Mouse (Mus musculus) heart, embryonic 14.5 days (tissue): ENCODE measurements around the gene Fbxw8. TPM values are rescaled to one million over a fixed set of nuclear protein-coding genes. Genes with fewer than 3 reads are reported as not detected.

Experiments used
- ATAC-seq: fragments of 200-750 bp; cut with Nextera tagmentation; 2 replicates; pipeline ENCODE4 v1.8.0; 2017; ENCODE audit warnings: low read depth, moderate TSS enrichment; ENCODE audit not compliant: insufficient number of reproducible peaks, insufficient read depth, low FRiP score
- H3K27ac ChIP-seq, 2 experiments: fragments of 200-500 bp in 1 of 2; fragments of 300-500 bp in 1 of 2; sonication (generic) in 1 of 2; replicated peaks in 1 of 2; 2 replicates each; pipeline ENCODE4 v1.5.1; 2012 to 2014; ENCODE audit warnings: low read depth in 2 of 2, low read length in 2 of 2, control low read depth in 1 of 2, mild to moderate bottlenecking in 1 of 2, mixed read lengths in 1 of 2; ENCODE audit not compliant: control insufficient read depth in 1 of 2, insufficient read depth in 1 of 2
- H3K27me3 ChIP-seq: fragments of 300-500 bp; sonication (generic); 2 replicates; pipeline ENCODE4 v1.6.1; 2014; ENCODE audit warnings: mild to moderate bottlenecking, low read length, control low read depth; ENCODE audit not compliant: control insufficient read depth, insufficient read depth
- H3K36me3 ChIP-seq: fragments of 300-500 bp; sonication (generic); 2 replicates; pipeline ENCODE4 v1.6.1; 2014; ENCODE audit warnings: mild to moderate bottlenecking, control low read depth, low read length, mixed read lengths; ENCODE audit not compliant: control insufficient read depth, insufficient read depth
- H3K4me1 ChIP-seq, 2 experiments: fragments of 200-500 bp in 1 of 2; fragments of 300-500 bp in 1 of 2; sonication (generic) in 1 of 2; 2 replicates each; pipeline ENCODE4 v1.6.1; 2012 to 2014; ENCODE audit warnings: low read length in 2 of 2, control low read depth in 1 of 2, mixed read lengths in 1 of 2; ENCODE audit not compliant: control insufficient read depth in 2 of 2, insufficient read depth in 2 of 2
- H3K4me2 ChIP-seq: fragments of 300-500 bp; sonication (generic); 2 replicates; pipeline ENCODE4 v1.6.1; 2014; ENCODE audit warnings: mild to moderate bottlenecking, low read length
- H3K4me3 ChIP-seq, 2 experiments: fragments of 200-500 bp in 1 of 2; fragments of 300-500 bp in 1 of 2; sonication (generic) in 1 of 2; 2 replicates each; pipeline ENCODE4 v1.5.1; 2012 to 2014; ENCODE audit warnings: low read length in 2 of 2, mild to moderate bottlenecking in 2 of 2, control low read depth in 1 of 2, low read depth in 1 of 2, moderate library complexity in 1 of 2; ENCODE audit not compliant: control insufficient read depth in 1 of 2, insufficient read depth in 1 of 2
- H3K9ac ChIP-seq: fragments of 300-500 bp; sonication (generic); 2 replicates; pipeline ENCODE4 v1.6.1; 2014; ENCODE audit warnings: mild to moderate bottlenecking, low read length
- H3K9me3 ChIP-seq: fragments of 300-500 bp; sonication (generic); 2 replicates; pipeline ENCODE4 v1.6.1; 2016; ENCODE audit warnings: low read length, control low read depth; ENCODE audit not compliant: control insufficient read depth
- WGBS: fragments of 180-500 bp; shearing (Covaris S2); extraction: QIAGEN DNeasy Blood & Tissue Kit; methylation state at CpG from one replicate; pipeline ENCODE4 v1.1.7; 2014; 5-methylcytosine and 5-hydroxymethylcytosine counted together
- polyA plus RNA-seq: library from polyadenylated mRNA; unstranded; fragments of >200 nt; fragmentation: Nextera tagmentation; extraction: Ambion mirVana; gene quantifications from 2 replicates; pipeline ENCODE4 v1.2.1, GENCODE M21; 2014

Fbxw8 gene
- polyA plus RNA-seq, 1 experiment from 2014 or later = 23.7 TPM

DNA sequence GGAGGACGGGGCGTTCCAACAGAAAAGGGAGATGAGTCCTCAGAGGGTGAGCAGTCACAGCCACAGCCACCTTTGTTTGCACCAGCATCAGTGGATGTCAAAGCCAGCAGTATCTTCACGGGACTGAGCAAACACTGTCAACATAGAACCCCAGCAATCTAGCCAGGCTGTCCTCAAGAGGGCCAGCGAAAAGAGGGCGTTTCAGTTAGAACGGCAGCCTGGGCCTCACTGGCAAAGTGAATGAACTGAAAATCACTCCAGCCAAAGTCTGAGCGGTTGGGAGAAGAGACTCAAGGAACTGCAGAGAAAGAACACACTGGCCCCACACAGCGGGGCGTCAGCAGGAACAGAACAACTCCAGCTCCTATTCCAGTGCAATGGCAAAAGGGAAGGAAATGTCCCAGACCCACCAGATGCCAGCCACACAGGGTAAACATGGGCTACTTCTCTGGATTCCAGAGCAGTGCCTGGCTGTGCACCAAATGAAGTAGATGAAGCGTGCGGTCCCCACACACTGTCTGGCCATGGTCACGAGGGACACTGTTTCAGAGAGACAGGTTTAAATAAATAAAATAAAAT is 72.1 kb downstream of the Fbxw8 start:
- WGBS = 62% methylated on average over 12 of the region's 12 CpGs
- ATAC-seq = no peak
- Histone ChIP-seq H3K4me1 (peaks cover 36 to 67% of the 10 kb centered on the region in 2 experiments), H3K36me3 (peaks cover 3% of the 10 kb centered on the region; the same call in 1 of the 2 replicates), H3K27ac (no peak overlapping the region), H3K9ac (no peak overlapping the region), H3K4me2 (no peak overlapping the region), H3K27me3 (no peaks in the 10 kb centered on the region), H3K4me3 (no peak overlapping the region), H3K9me3 (no peaks in the 10 kb centered on the region)

DNA sequence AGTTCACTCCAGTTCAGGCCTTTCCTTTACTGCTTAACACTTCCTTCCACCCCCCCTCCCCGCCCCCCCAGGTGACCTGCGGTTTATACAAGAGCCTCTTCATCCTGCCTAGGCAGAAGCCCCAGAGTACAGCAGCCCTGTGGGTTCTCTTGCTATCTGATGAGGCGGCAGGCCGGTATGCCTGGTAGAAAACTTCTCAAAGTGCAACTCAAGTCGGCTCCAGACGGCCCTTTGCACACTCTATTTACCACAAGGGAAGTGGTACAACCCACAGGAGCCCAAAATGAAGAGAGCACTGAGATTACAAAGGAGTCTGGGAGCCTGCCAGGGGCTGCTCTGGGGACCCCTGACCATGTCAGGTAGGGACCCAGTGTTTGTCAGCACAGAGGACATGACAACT is 73.3 kb downstream of the Fbxw8 start:
- no peak overlapping the region for H3K9ac ChIP-seq
- 49% methylated on average over 6 of the region's 6 CpGs for WGBS

DNA sequence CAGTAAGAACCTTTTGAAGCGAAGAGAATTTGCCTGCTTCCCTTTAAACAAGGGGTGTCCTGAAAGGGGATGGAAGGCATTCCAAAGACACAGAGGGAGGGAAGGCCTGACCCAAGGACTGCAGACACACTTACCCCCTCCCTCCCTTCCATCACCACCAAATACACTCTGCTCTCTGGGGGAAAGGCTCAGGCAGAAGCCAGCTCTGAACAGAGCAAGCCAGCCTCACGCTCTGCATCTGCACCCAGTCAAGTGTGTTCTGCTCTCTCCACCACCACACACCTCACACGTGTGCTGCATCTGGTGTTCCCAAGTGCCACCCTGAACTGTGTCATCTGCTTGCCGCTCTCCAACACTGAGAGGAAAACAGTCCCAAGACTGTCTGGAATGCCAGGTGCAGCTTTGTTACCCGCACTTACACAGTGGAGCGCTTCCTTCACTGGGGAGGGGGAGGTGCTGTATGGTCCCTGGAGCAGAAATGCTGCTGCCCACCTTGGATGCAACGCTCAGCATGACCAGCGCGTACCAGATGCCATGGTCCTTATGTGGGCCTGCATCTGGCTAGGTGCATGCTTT is 73.8 kb downstream of the Fbxw8 start:
- Histone ChIP-seq H3K9ac (no peak overlapping the region), H3K4me1 (peaks cover 29 to 67% of the 10 kb centered on the region in 2 experiments), H3K36me3 (peaks cover 16% of the 10 kb centered on the region), H3K4me2 (no peak overlapping the region), H3K27me3 (no peaks in the 10 kb centered on the region), H3K27ac (no peak overlapping the region), H3K9me3 (no peaks in the 10 kb centered on the region), H3K4me3 (no peak overlapping the region)
- no peak for ATAC-seq
- WGBS = 72% methylated on average over 9 of the region's 9 CpGs

More for the DNA sequence above, 73.3 kb downstream of the Fbxw8 start:
- no peak overlapping the region for H3K27ac ChIP-seq
- H3K9me3 ChIP-seq = no peaks in the 10 kb centered on the region
- H3K4me1 ChIP-seq = peaks cover 33 to 65% of the 10 kb centered on the region in 2 experiments
- H3K4me3 ChIP-seq = no peak overlapping the region
- no peaks in the 10 kb centered on the region for H3K27me3 ChIP-seq
- no peak overlapping the region for H3K4me2 ChIP-seq
- peaks cover 11% of the 10 kb centered on the region for H3K36me3 ChIP-seq
- ATAC-seq = no peak

DNA sequence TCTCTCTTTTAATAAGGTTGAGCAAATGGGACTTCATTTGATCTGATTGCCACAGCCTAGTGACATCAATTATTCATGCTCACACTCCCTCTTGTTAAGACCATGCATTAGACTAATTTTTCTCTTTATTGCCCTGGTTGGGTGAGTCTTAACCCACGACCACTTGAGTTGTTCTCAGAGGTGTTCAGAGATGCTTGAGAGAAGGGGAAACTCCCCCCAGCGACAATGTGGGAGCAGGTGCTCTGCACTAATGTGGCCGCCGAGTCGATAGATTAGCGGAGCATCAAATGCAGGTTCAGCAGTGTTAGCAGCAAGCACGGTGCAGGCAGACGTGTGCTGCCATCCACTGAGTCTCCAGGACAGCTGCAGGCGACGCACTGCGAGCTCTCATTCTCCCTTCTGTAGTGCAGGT is 75.4 kb downstream of the Fbxw8 start:
- no peak overlapping the region for H3K4me2 ChIP-seq
- 71% methylated on average over 11 of the region's 11 CpGs for WGBS
- no peak overlapping the region for H3K9ac ChIP-seq
- H3K4me1 ChIP-seq = peaks cover 27 to 57% of the 10 kb centered on the region in 2 experiments
- peaks cover 32% of the 10 kb centered on the region for H3K36me3 ChIP-seq
- ATAC-seq = no peak
- H3K27me3 ChIP-seq = no peaks in the 10 kb centered on the region
- no peak overlapping the region for H3K27ac ChIP-seq
- no peaks in the 10 kb centered on the region for H3K9me3 ChIP-seq
- H3K4me3 ChIP-seq = no peak overlapping the region

DNA sequence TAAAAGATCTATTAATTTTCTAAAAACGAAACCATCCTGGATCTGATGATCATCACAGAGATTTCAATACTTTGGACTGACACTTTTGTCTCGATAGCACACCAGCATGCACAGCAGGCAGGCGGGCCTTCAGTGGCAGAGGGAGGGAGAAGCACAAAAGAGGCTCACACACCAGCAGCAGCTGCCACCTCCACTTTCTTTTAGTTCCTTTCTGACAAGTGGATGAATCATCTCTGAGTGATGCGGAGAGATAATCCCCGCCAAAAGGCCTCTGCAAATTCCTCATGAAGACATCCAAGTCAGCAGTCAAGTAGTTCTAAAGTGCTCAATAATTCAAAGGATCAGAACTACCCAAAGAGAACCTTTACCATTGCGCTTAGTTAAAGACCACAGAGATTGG is 75.9 kb downstream of the Fbxw8 start:
- Histone ChIP-seq H3K4me1 (peaks cover 23 to 52% of the 10 kb centered on the region in 2 experiments), H3K4me3 (no peak overlapping the region), H3K9ac (no peak overlapping the region), H3K36me3 (peaks cover 37% of the 10 kb centered on the region), H3K4me2 (no peak overlapping the region), H3K27ac (no peak overlapping the region), H3K27me3 (no peaks in the 10 kb centered on the region), H3K9me3 (no peaks in the 10 kb centered on the region)
- 62% methylated on average over 6 of the region's 6 CpGs for WGBS
- no peak for ATAC-seq

DNA sequence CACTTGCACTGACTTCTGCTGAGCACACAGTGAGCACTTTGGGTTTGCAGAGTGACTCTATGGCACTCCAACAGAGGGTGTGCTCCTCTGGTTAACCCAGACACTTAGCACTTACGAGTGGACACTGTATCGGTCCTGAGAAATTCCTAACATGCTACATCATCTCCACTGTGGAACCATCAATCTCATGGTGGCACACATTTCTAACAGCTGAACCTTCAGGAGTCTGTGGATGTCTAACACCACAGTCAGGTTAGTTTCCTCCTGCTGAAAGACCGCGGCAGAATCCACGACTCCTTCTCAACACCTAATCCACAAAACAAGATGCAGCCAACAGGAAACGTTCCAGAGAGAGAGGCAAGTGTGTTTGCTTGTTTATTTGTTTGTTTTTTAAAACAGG is 76.7 kb downstream of the Fbxw8 start:
- Histone ChIP-seq H3K4me2 (no peak overlapping the region), H3K36me3 (peaks cover 45% of the 10 kb centered on the region), H3K4me1 (peaks cover 17 to 44% of the 10 kb centered on the region in 2 experiments), H3K27ac (no peak overlapping the region), H3K9ac (no peak overlapping the region), H3K4me3 (no peak overlapping the region), H3K27me3 (no peaks in the 10 kb centered on the region), H3K9me3 (no peaks in the 10 kb centered on the region)
- ATAC-seq = no peak
- 56% methylated on average over 6 of the region's 6 CpGs for WGBS

DNA sequence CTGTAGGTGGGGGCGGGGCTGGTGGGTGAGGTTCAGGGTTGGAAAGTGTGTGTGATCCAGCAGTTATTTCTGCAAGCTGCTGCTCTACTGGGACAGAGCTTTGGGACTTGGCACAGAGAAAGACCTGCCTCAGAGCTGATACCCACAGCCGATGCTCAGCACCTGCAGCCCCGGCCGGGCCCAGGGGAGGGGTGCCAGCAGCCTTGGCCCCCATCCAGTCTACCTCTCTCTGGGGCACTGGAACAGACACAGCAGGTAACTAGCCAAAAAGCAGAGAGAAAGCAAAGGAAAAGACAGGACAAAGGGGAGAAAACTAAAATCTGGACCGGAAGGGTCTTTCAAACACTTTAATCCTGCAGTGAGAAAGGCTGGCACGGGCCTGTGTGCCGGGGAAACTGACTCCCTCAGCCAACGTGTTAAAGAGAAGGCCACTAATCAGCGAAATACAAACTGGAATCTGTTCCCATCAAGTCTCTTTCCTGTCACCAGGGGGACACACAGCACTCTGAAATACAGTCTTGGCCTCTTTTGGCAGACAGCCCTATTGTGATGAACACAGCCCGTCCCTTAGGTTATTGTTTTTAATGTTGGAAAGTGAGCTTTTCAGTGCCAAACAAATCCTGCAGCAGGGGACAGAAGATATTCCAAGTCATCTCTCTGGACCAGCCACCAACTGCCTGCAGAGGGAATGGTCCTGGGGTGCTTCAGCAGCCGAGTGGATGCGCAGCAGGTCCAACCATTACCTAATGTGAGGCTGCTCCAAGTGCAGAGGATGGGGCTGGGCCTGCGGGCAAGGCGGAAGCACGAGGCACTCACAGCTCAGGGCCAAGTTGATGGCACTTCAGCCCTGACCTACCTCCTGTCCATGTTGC is 78.3 kb downstream of the Fbxw8 start:
- H3K4me2 ChIP-seq = no peak overlapping the region
- H3K36me3 ChIP-seq = peaks cover 60% of the 10 kb centered on the region
- H3K9me3 ChIP-seq = no peaks in the 10 kb centered on the region
- H3K4me1 ChIP-seq = peaks cover 15 to 34% of the 10 kb centered on the region in 2 experiments
- no peak overlapping the region for H3K27ac ChIP-seq
- H3K9ac ChIP-seq = no peak overlapping the region
- H3K27me3 ChIP-seq = no peaks in the 10 kb centered on the region
- H3K4me3 ChIP-seq = no peak overlapping the region
- no peak for ATAC-seq
- 73% methylated on average over 15 of the region's 15 CpGs for WGBS
